Mouse (Mus musculus) stomach, postnatal 0 days (tissue): ENCODE measurements around the gene Jaml.

Experiments
- CTCF ChIP-seq: IDR thresholded peaks from 2 replicates; pipeline ENCODE4 v1.5.1; 2016; ENCODE audit warnings: antibody characterized with exemption, low read depth, mild to moderate bottlenecking, moderate library complexity
- EP300 ChIP-seq: optimal IDR thresholded peaks from 2 replicates; pipeline ENCODE3; 2016; ENCODE audit warnings: antibody characterized with exemption

GRCm38 (mm10) chr9:45119316-45119953 is 40.5 kb downstream of the Jaml start:
- TF ChIP-seq CTCF (peak; percentile 52), EP300 (no peak)
